Mouse (Mus musculus) skeletal muscle tissue, postnatal 0 days (tissue): ENCODE results near the gene Cxcl3. TPM values are rescaled to one million over a fixed set of nuclear protein-coding genes. Genes with fewer than 3 reads are reported as not detected.

Experiments used
- microRNA-seq, 2 experiments: library from miRNA; unstranded; fragments of <30 nt; microRNA quantifications; one replicate each; pipeline ENCODE4; 2016
- polyA plus RNA-seq: library from polyadenylated mRNA; unstranded; fragments of >200 nt; fragmentation: Nextera tagmentation; extraction: Ambion mirVana; gene quantifications from 2 replicates; pipeline ENCODE4 v1.2.1, GENCODE M21; 2015

Gene Cxcl3
- not detected in 2 replicates for polyA plus RNA-seq

GRCm38 (mm10) chr5:90785659-90786588 lies at the start of gene Cxcl3:
Gene Cxcl3, plus strand, starts transcription at chr5:90786103.

DNA sequence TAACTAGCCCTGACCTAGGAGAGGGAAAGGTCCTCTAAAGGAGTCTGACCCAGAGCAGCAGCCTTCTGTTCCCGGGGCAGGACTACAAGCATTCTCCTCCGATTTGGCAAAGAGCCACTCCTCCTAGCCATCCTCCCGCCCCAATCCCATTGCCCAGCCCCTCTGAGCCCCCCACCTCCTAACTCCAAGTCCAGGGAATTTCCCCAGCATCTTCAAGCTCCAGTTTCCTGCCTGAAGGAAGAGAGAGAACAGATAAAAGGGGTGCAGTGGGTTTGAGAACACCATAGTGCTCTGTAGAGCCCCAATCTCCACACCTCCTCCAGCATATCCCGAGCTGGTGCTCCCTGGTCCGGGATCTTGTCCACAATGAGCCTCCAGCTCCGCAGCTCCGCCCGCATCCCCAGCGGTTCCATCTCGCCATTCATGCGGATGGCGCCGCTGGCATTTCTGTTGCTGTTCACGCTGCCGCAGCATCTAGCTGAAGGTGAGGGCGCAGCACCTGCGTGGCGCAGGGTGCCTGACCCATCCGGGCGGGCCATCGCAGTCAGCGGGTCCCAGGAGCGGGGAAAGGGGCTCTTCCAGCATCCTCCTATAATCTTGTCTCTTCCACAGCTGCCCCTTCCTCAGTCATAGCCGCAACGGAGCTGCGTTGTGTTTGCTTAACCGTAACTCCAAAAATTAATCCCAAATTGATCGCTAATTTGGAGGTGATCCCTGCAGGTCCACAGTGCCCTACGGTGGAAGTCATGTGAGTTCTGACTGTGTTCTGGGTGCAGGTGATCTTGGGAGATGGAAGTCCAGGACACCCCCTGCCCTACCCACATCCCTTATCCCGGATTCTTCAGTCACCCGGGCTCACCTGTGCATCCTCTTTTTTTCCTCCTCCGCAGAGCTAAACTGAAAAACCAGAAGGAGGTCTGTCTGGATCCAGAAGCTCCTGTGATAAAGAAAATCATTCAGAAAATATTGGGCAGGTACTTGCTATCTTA lies 26.5 kb upstream of the Cxcl3 start, which contains the start of gene Cxcl5:
Cxcl5 (plus strand) TSS at position 284 of the 989 bp plus-strand sequence.

DNA sequence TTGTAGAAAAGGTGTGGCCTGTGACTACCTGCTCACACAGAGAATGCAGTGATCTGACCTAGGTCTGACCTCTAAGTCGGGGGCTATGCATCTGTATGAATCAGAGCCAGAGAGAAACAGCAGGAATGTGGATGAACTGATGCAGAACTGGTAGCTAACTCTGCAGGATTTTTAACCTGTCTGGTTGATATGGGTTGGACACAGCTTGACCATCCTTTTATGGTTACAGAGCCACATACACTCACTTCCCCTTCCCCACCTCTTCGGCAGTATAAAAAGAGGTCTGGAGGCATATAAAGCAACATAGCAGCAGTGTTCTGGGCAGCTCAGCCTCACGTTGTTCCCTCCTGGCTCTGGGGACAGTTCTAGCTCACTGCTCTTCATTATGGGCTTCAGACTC lies 17.7 kb upstream of the Cxcl3 start, which contains the start of gene Ppbp:
Ppbp (plus strand) TSS at position 301 of the 400 bp plus-strand sequence.

DNA sequence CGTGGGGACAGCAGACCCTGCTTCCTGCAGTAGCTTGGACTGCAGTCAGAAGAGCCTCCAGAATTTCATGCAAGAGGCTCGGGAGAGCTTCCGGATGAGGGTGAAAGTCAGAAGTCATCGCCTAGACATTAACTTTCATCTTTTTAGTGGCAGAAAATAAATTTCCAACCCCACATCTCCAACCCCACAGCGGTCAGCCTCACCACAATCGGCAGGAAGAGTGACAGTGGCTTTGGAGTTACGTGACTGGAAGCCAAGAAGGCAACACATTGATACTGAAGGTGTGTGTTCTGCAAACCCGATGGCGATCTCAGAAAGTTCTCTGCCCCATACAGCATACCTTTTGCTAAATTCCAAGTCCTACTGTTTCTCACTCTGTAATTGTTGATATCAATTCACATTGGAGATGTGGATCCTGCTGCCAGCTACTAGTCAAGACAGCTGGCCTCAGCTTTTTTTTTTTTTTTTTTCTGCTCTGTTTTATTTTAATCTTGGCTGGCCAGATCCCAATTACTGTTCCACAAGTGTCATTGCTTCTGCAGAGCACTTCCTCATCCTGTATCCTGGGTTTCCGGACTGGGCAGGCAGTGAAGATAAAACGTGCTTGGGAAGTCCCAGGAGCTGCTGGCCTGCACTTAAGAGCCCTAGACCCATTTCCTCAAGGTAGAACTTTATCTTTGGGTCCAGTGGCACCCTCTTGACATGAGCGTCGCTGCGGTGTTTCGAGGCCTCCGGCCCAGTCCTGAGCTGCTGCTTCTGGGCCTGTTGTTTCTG lies 13.8 kb upstream of the Cxcl3 start, which contains the start of gene Pf4:
Pf4 (plus strand) TSS at position 556 of the 774 bp plus-strand sequence.

DNA sequence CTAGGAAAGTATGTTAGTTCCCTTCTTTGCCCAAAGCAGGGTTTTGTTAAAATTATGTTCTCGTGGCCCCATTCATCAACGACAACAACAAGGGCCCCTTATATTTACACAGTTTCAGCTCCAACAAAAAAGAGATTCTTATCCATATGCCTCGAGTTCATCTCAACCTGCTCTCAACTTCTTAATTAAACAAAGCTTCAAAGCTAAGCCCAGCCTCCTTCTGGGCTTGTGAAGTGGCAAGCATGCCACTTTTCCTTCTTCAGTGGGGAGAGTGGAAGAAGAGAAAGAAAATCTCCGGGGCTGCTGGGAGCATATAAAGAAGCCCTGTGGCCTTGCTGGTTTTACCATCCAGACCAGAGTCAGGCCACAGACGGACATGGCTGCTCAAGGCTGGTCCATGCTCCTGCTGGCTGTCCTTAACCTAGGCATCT lies 8.3 kb downstream of the Cxcl3 start, which contains the start of gene Cxcl15:
Cxcl15 (plus strand) TSS at position 340 of the 431 bp plus-strand sequence.

Small RNAs within 50 kb of the gene (microRNA-seq; reads per million reads assigned to microRNA genes)
- gene Gm24322 = 0 reads per million in 2 experiments

Other genes starting within 250 kb of the Cxcl3 start
- not detected in 2 replicates for gene 5830473C10Rik, start 225.0 kb upstream of the Cxcl3 start, polyA plus RNA-seq
- 0.21 and 1.2 TPM in 2 replicates for gene Rassf6, start 145.4 kb upstream of the Cxcl3 start, polyA plus RNA-seq
- not detected in 2 replicates for gene Cxcl5, start 26.7 kb upstream of the Cxcl3 start, polyA plus RNA-seq
- gene Ppbp, start 17.6 kb upstream of the Cxcl3 start, polyA plus RNA-seq = 2.2 and 3.5 TPM in 2 replicates
- gene Pf4, start 13.7 kb upstream of the Cxcl3 start, polyA plus RNA-seq = 257 and 400 TPM in 2 replicates
- gene Cxcl15, start 8.4 kb downstream of the Cxcl3 start, polyA plus RNA-seq = not detected in 2 replicates
- 0.62 and 1.3 TPM in 2 replicates for gene Cxcl1, start 105.1 kb downstream of the Cxcl3 start, polyA plus RNA-seq
- not detected in 2 replicates for gene Cxcl2, start 117.8 kb downstream of the Cxcl3 start, polyA plus RNA-seq
- 23.2 and 26.4 TPM in 2 replicates for gene Mthfd2l, start 145.0 kb downstream of the Cxcl3 start, polyA plus RNA-seq
- gene Epgn, start 241.4 kb downstream of the Cxcl3 start, polyA plus RNA-seq = 0.29 and 0.35 TPM in 2 replicates